Mouse (Mus musculus): ENCODE results near the gene Cd248.
A peak's percentile ranks its signal among the peaks of the same experiment; 100 is the strongest.
"Not testable (repeated sequence)": the region's sequence is repeated elsewhere in the genome, so short reads cannot be mapped to it uniquely, and the experiment has no call there.

Cd248 gene

GRCm38 (mm10) chr19:5079279-5079678, 11.4 kb downstream of the Cd248 start:
- DNase-seq = no peak

GRCm38 (mm10) chr19:5082005-5082404, 14.1 kb downstream of the Cd248 start:
- no peak for DNase-seq

- DNase-seq = no peak
These were observed 14.7 kb downstream of the Cd248 start for GRCm38 (mm10) chr19:5082596-5082995.

- no peak for DNase-seq
These were observed 16.3 kb downstream of the Cd248 start for GRCm38 (mm10) chr19:5083961-5084833.

GRCm38 (mm10) chr19:5084834-5085144, 16.9 kb downstream of the Cd248 start:
- DNase-seq = peak in 1 of 2 experiments; percentile 50

- peak; percentile 70 to 75 for DNase-seq
These were observed 17.4 kb downstream of the Cd248 start, which contains the start of gene Tmem151a for GRCm38 (mm10) chr19:5085145-5085863. TSS of gene Tmem151a (minus strand) at chr19:5085531.

GRCm38 (mm10) chr19:5086533-5086932, 18.7 kb downstream of the Cd248 start:
- DNase-seq = not testable (repeated sequence)

GRCm38 (mm10) chr19:5087884-5088728, 20.2 kb downstream of the Cd248 start, which contains the start of gene Yif1a:
TSS of gene Yif1a (plus strand) at chr19:5088538.
- DNase-seq = peak; percentile 93 to 95

- no peak for DNase-seq
These were observed 21.4 kb downstream of the Cd248 start for GRCm38 (mm10) chr19:5089324-5089723.

GRCm38 (mm10) chr19:5092083-5092482, 24.2 kb downstream of the Cd248 start:
- DNase-seq = peak in 1 of 2 experiments; percentile 34

GRCm38 (mm10) chr19:5093481-5094242, 25.8 kb downstream of the Cd248 start:
- peak; percentile 48 to 59 for DNase-seq

- peak; percentile 99 to 100 for DNase-seq
These were observed 26.4 kb downstream of the Cd248 start for GRCm38 (mm10) chr19:5094243-5094632.

- DNase-seq = peak in 1 of 2 experiments; percentile 54
These were observed 27.0 kb downstream of the Cd248 start for GRCm38 (mm10) chr19:5094746-5095417.

GRCm38 (mm10) chr19:5095887-5096474, 28.1 kb downstream of the Cd248 start:
- DNase-seq = peak in 1 of 2 experiments; percentile 72

- DNase-seq = peak in 1 of 2 experiments; percentile 49
These were observed 29.9 kb downstream of the Cd248 start for GRCm38 (mm10) chr19:5097521-5098362.

- DNase-seq = peak; percentile 79 to 86
These were observed 30.7 kb downstream of the Cd248 start, which contains the start of gene Cnih2 for GRCm38 (mm10) chr19:5098363-5099143. TSS of gene Cnih2 (minus strand) at chr19:5098521.

- DNase-seq = peak in 1 of 2 experiments; percentile 58
These were observed 38.2 kb downstream of the Cd248 start for GRCm38 (mm10) chr19:5106074-5106473.

- peak; percentile 99 for DNase-seq
These were observed 38.9 kb downstream of the Cd248 start, which contains the start of gene Rab1b for GRCm38 (mm10) chr19:5106731-5107191. TSS of gene Rab1b (minus strand) at chr19:5107072.

All from cerebellum, postnatal 14 days (tissue).